Mouse (Mus musculus) subcutaneous adipose tissue, adult 2 months (tissue): ENCODE results near the gene Ddit4l. TPM values are rescaled to one million over a fixed set of nuclear protein-coding genes. Genes with fewer than 3 reads are reported as not detected.

Experiments
- polyA plus RNA-seq: library from polyadenylated mRNA; depleted of rRNA; stranded (reverse); fragments of >200 nt; gene quantifications from 2 replicates; pipeline ENCODE4 v1.2.3, GENCODE M21; 2012; ENCODE audit warnings: low replicate concordance; rRNA removed

Gene Ddit4l
- 1.4 and 26.0 TPM in 2 replicates for polyA plus RNA-seq

GRCm38 (mm10) chr3:137621312-137621711 lies at the start of gene Ddit4l:
Gene Ddit4l, plus strand, starts transcription at chr3:137621612.

DNA sequence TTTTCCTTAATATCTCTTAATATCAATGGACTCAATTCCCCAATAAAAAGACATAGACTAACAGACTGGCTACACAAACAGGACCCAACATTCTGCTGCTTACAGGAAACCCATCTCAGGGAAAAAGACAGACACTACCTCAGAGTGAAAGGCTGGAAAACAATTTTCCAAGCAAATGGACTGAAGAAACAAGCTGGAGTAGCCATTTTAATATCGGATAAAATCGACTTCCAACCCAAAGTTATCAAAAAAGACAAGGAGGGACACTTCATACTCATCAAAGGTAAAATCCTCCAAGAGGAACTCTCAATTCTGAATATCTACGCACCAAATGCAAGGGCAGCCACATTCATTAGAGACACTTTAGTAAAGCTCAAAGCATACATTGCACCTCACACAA lies 49.8 kb downstream of the Ddit4l start, which contains the start of gene Gm21962:
Gene Gm21962 (plus strand): TSS at position 301 of the 400 bp plus-strand sequence.

Other genes starting within 250 kb of the Ddit4l start
- not detected in 2 replicates for gene Gm21962, start 49.9 kb downstream of the Ddit4l start, polyA plus RNA-seq
- gene H2afz, start 242.9 kb downstream of the Ddit4l start, polyA plus RNA-seq, result 282 and 1,253 TPM in 2 replicates
- 7.4 and 8.2 TPM in 2 replicates for gene Dnajb14, start 246.1 kb downstream of the Ddit4l start, polyA plus RNA-seq